Mouse (Mus musculus) hindlimb bud, embryonic 11.5 days (tissue): ENCODE results near the gene Krt8.

Experiments
- DNase-seq: peaks from one replicate; pipeline ENCODE4 v3.0.0-alpha.2; 2012; ENCODE audit warnings: low read depth, low spot score; ENCODE audit errors: extremely low spot score

Gene Krt8

GRCm38 (mm10) chr15:102004189-102004588, at the start of gene Krt8:
Gene Krt8, minus strand, starts transcription at chr15:102004482.
- no peak for DNase-seq

GRCm38 (mm10) chr15:102051920-102052683, 47.8 kb upstream of the Krt8 start:
- no peak for DNase-seq

- DNase-seq: no peak
These were observed 45.6 kb upstream of the Krt8 start for GRCm38 (mm10) chr15:102049871-102050270.

GRCm38 (mm10) chr15:102048006-102048405, 43.7 kb upstream of the Krt8 start:
- no peak for DNase-seq

DNA sequence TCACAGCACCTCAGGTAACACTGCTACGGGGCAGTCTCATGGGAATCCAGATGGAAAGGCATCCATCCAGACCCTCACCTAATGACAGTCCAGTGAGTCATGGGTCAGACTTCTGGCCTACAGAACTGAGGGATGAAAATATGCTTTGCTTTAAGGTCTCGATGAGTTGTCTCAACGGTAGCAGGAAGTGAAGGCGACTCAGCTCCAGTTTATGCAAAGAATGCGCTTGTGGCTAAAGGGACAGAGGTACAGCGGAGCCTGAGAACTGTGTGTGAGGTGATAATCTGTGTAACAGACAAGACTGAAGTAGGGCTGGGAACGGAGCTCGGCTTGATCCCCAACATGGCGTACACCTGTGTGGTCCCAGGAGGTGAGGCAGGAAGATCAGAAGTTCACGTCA, 41.4 kb upstream of the Krt8 start:
- no peak for DNase-seq

GRCm38 (mm10) chr15:102044745-102045144, 40.5 kb upstream of the Krt8 start:
- DNase-seq: no peak

- DNase-seq: no peak
These were observed 37.7 kb upstream of the Krt8 start for GRCm38 (mm10) chr15:102041951-102042350.

GRCm38 (mm10) chr15:102040277-102040676, 36.0 kb upstream of the Krt8 start:
- no peak for DNase-seq

GRCm38 (mm10) chr15:102034121-102035053, 30.1 kb upstream of the Krt8 start:
- no peak for DNase-seq

GRCm38 (mm10) chr15:102028040-102028439, 23.8 kb upstream of the Krt8 start, which contains the start of gene Krt18:
Gene Krt18, plus strand, starts transcription at chr15:102028180.
- no peak for DNase-seq

DNA sequence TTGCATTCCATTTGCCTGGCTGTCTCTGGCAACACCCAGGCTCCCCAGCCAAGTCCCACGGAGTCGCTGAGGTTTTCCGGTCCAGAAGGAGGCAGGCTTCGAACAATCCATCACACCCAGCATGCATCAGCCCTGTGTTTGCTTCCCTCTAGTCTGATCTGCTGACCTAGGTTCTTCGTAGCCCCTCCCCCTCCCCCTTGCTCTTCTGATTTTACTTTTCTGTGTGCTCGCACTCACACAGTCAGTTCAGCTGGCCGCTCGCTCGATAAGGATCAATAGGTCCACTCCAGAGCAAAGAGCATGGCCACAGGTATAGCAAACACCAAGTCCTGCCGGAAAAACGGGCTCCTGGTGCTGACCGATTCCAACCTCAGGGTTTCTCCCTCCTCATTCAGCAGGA, 22.1 kb upstream of the Krt8 start:
- no peak for DNase-seq

GRCm38 (mm10) chr15:102025136-102025872, 21.0 kb upstream of the Krt8 start:
- no peak for DNase-seq

GRCm38 (mm10) chr15:102023888-102024287, 19.6 kb upstream of the Krt8 start:
- no peak for DNase-seq

DNA sequence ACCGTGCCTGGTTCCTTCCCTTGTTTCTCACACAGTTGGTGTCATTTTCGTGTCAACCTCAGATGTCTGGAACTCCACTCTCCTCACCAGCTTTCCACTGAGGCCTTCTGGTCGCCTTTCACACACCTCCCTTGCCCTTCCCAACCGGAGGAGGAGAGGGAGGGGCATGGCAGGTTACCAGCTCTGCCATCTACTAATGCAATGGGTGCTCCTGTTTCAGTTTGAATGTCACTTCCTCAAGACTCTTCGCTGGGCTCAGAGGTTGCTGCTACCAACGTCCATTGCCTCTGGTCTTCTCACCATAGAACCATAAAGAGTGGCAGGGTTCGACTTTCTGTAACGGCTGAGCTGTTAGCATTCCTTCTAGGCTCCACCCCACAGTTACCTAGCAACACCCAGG, 18.2 kb upstream of the Krt8 start:
- no peak for DNase-seq

GRCm38 (mm10) chr15:102017918-102018463, 13.7 kb upstream of the Krt8 start:
- no peak for DNase-seq

DNA sequence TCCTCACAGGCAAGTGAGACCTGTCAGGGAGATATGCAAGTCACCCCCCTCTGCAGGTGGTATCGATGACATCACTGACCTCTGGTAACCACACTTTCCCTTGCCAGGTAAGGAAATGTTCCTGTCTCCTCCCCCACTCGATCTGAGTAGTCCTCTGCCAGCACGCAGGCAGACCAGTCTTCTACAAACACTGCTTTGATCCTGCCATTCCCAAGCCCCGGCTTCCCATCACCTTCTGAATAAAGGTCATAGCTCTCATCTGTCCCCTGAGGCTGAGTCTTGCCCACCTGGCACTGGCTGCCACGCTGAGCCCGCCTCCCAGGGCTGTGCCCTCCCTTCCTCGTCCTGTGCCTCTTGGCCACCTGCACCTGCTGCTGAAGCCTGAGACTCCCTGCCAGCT, 12.5 kb upstream of the Krt8 start:
- DNase-seq: no peak

DNA sequence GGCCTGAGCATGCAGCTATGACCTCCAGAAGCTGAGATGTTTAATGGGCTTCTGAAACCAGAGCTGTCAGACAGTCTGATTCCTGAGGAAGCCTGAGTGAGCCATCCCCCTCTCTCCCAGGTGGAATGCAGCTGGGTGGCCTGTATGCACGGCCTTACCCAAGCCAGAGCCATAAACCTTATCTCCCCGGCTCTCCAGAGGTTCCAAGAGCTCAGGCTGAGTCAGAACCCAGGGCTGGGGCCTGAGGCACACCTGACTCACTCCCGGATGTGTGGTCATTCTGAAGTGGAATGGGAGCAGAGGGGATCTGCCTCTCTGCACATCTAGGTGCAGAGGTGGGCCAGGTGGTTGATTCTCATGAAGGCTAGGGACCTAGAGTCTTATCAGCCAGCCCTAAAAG, 11.8 kb upstream of the Krt8 start:
- DNase-seq: no peak

DNA sequence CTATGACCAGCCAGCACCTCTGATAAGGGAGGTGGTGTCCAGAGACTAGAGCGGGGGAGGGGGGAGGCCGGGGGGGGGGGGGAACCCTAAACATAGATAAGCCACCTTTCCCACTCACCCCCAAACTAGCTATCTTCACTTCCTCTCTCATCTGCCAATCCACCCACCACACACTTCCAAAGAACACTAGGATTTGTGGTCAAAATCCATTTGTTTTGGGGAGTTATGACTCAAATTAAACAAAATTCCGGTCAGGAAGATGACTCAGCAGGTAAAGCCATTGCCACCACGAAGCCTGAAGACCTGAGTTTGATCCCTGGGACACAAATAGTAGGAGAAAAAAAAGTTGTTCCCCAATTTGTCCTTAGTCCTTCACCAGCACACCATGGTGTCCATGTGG, 10.6 kb upstream of the Krt8 start:
- no peak for DNase-seq

DNA sequence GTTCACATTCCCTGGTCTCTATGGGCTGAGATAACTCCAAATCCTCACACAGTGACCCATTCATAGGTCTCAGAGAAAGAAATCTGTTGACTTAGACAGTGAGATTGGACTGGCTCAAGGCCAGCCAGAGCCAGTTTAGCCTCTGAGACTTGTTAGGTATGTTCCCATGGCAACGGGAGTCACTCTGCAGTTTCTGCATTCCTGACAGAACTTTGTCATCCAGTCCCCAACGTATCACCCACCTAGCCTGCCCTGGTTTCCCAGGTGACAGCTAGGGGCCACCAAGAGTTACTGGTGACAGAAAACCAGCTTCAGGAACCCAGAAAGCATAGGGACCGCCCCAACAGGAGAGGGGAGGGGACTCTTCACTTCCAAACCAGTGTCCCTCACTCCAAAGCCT, 9.4 kb upstream of the Krt8 start:
- DNase-seq: no peak

GRCm38 (mm10) chr15:102012260-102012765, 8.0 kb upstream of the Krt8 start:
- DNase-seq: no peak
